Mouse (Mus musculus): ENCODE measurements around the gene Tmem206.

Gene Tmem206

GRCm38 (mm10) chr1:191311296-191311898 lies 14.3 kb upstream of the Tmem206 start:
- DNase-seq: no peak

- DNase-seq: peak; percentile 87 to 88
These were observed 13.2 kb upstream of the Tmem206 start for GRCm38 (mm10) chr1:191312513-191312941.

DNA sequence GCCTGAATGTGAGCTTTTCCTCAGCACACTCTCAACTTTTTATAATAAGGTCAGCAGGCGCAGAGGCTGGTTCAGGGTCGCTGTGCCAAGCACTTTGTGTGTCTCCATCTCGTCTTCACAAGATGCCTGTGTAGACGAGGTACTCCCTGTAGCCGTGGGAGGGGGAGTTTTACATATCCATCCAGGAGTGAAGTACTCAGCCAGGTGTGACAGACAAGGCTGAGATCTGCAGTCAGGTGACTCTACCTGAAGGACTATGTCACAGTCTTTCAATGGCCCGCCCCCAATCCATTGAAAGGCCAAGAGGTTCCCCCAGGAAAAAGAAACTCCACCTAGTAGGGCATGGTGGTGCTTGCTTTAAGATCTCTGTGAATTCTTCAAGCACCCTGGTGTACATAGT lies 12.6 kb upstream of the Tmem206 start:
- peak in 1 of 2 experiments; percentile 26 for DNase-seq

DNA sequence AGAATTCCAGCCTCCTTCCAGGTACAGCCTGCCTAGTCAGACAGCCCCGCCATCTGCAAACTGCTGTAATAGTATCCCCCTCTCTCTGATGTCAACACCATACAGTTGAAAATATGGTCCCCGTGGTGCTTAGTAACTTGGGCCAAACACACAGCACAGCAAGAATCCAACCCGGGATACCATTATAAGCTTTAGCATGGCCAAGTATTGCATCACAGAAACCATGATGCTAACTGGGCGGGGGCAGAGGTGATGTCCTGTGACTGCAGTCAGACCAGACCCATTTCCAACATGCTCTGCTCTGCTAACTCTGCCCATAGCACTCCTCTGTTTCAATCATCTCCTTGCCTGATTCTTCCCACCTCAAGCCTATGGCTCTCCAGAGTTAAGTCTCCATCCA lies 11.8 kb upstream of the Tmem206 start:
- DNase-seq: no peak

DNA sequence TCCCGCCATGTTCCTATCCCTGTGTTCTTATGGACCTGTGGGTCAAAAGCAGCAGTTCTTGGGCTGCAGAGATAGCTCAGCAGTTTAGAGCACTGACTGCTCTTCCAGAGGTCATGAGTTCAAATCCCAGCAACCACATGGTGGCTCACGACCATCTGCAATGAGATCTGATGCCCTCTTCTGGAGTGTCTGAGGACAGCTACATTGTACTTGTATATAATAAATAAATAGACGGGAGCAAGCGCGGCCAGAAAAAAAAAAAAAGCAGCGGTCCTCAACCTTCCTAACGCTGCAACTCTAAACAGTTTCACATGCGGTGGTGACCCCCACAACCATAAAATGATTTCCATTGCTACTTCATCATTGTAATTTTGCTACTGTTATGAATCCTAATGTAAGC lies 8.9 kb upstream of the Tmem206 start:
- no peak for DNase-seq

GRCm38 (mm10) chr1:191317591-191318196 lies 8.0 kb upstream of the Tmem206 start, which contains the start of gene Nenf:
Gene Nenf (minus strand): TSS chr1:191318194.
- DNase-seq: peak; percentile 82 to 88

- DNase-seq: no peak
These were observed 7.0 kb upstream of the Tmem206 start for GRCm38 (mm10) chr1:191318686-191319085.

GRCm38 (mm10) chr1:191323381-191323780 lies 2.3 kb upstream of the Tmem206 start:
- no peak for DNase-seq

GRCm38 (mm10) chr1:191324733-191325590 lies 750 bp upstream of the Tmem206 start:
- no peak for DNase-seq

- DNase-seq: peak; percentile 37 to 47
These were observed 646 bp downstream of the Tmem206 start for GRCm38 (mm10) chr1:191326233-191326882.

GRCm38 (mm10) chr1:191327258-191327657 lies 1.5 kb downstream of the Tmem206 start:
- no peak for DNase-seq

DNA sequence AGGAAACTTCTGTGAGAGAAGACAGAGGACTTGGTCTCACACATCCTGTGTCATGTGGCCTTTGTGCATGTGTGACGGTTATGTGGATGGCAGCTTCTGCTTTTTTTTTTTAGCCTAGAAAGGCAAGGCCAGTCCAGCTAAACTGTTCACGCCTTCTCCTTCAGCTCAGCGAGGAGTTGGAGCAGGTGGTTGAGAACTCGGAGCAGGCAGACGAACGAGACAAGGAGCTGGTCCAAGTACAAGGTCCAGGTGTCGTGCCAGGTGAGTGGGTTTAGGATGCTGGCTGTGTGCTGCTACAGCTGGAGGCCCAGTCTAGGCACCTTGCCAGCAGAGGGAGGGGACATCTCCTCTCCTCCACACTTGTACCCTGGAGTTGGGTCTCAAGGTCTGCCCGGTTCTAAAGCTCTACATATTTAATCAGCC lies 2.3 kb downstream of the Tmem206 start:
- DNase-seq: peak in 1 of 2 experiments; percentile 34

DNA sequence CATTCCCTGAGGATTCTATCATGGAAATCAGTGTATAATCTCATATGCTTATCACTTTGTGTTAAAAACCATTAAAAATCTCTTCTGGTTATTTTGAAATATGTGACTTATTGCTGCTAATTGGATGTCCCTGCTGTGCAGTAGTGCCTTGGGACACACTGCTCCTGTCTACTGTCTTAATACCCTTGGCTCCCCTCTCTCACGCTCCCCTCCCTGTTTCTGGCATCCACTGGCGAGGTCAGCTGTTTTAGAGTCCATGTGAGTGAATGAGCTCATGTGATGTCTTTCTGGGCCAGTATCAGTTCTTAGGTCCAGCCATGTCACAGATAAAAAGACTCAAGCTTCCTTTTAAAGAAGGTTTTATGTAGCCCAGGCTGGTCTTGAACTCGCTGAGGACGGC lies 4.6 kb downstream of the Tmem206 start:
- DNase-seq: no peak

DNA sequence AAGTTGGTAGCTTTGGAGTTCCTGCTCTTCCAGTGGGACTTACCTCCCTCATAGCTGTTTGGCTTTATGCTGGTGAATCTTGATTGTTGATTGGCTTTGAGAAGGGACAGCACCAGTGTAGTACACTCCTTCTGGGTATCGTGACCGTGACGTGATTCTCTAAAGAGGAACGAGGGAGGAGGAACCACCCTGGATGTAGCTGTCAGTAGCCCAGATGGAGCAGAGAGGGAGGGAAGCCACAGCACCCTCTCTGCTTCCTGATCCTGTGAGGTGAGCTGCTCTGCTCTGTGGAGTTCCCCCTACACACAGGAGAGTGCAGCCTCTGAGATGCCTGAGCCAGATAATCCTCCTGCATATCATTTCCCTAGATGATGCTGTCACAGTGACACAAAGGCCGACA lies 8.8 kb downstream of the Tmem206 start:
- no peak for DNase-seq

GRCm38 (mm10) chr1:191339876-191340275 lies 14.2 kb downstream of the Tmem206 start:
- DNase-seq: no peak

- no peak for DNase-seq
These were observed 14.8 kb downstream of the Tmem206 start for GRCm38 (mm10) chr1:191340530-191340929.

DNA sequence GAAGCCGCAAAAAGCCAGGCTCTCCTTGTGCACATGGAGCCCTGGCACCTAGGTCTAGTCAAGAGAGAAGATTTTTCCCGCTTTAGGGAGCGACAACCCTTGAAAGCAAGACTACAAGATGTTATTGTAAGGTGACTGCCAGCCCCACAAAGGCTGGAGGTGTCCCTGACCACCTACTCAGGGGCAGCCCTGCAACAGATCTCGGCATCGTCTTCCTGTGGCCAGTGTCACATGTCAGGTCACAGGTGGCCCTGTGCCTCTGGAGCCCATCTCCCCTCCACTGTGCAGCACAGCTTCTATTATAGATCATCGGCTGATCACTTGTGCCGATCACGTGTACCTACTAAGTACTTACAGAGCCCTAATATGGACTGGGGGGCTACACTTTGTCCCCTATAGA lies 21.9 kb downstream of the Tmem206 start:
- no peak for DNase-seq

DNA sequence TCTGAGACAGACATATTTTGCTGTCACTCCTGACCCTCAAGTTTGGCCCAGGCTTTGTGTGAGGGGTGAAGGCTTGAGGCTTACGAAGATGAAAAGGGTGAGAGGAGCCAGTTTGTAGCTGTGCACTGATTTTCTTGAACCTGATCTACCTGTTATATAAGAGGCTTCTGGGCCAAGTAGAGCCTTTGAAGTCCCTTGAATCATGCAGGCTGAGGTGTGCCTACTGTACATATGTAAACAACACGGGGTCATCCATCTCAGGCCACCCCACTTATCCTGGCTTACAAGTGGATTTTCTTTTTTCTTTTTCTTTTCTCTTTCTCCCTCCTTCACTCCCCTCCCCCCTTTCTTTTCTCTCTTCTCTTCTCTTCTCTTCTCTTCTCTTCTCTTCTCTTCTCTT lies 22.9 kb downstream of the Tmem206 start:
- DNase-seq: no peak

GRCm38 (mm10) chr1:191348996-191349395 lies 23.3 kb downstream of the Tmem206 start:
- DNase-seq: no peak

GRCm38 (mm10) chr1:191349486-191350037 lies 23.9 kb downstream of the Tmem206 start:
- DNase-seq: no peak

DNA sequence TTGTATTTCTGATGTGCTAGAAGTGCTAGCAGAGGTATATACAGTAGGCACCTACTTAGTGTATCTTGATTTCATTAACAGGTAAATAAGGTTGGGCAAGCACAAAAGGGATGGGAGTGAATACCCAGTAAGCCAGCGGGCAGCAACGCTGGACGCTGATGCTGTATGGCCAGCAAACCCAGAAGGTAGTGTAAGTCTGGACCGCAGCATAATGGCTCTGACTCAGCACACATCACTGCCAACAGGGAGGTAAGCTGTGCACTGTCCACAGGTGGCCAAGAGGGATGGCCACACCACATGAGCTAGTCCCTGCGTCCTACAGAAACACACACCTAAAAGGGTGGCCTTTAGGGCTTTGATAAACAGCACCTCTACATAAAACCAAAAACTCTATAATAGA lies 24.6 kb downstream of the Tmem206 start:
- no peak for DNase-seq

- DNase-seq: peak; percentile 18 to 45
These were observed 27.2 kb downstream of the Tmem206 start for GRCm38 (mm10) chr1:191352786-191353488.

All from cerebellum, adult 18-20 months (tissue).